Mouse (Mus musculus): ENCODE results near the gene 4930558K02Rik. TPM values are rescaled to one million over a fixed set of nuclear protein-coding genes. Genes with fewer than 3 reads are reported as not detected.

4930558K02Rik gene
- not detected in 2 replicates for total RNA-seq (2017)

GRCm38 (mm10) chr1:161979536-161979935, at the start of gene 4930558K02Rik:
TSS of gene 4930558K02Rik (minus strand) at chr1:161979636.
- no peak for ATAC-seq (replicated peaks in 1 of 2; ENCODE audit: insufficient read depth in 1 of 2, low FRiP score in 2 of 2, low TSS enrichment in 1 of 2, low read depth in 1 of 2, poor library complexity in 2 of 2, severe bottlenecking in 2 of 2)

GRCm38 (mm10) chr1:162023681-162024270, 44.3 kb upstream of the 4930558K02Rik start:
- no peak for ATAC-seq (replicated peaks in 1 of 2; ENCODE audit: insufficient read depth in 1 of 2, low FRiP score in 2 of 2, low TSS enrichment in 1 of 2, low read depth in 1 of 2, poor library complexity in 2 of 2, severe bottlenecking in 2 of 2)

- ATAC-seq (replicated peaks in 1 of 2; ENCODE audit: insufficient read depth in 1 of 2, low FRiP score in 2 of 2, low TSS enrichment in 1 of 2, low read depth in 1 of 2, poor library complexity in 2 of 2, severe bottlenecking in 2 of 2) = no peak
Observed at GRCm38 (mm10) chr1:162020766-162021165, 41.3 kb upstream of the 4930558K02Rik start.

DNA sequence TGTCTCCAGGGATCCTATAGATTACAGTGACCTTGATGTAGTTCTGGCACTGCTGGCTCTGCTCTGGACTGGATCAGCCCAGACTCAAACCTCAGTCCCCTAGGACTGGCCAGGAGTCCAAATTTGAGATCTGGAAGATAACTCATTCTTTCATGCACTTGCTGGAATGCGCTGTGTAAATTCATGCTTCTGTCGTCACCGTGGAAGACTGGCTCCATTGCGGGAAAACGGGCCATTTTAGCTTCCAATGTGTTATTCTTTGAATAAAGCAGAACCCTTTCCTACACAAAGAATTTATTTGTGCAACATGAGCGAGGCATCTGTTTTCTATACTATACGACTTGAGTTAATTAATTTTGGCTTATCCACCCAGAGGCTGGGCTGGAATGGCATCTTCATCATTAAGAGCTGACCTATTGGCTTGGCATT, 40.9 kb upstream of the 4930558K02Rik start:
- ATAC-seq (replicated peaks in 1 of 2; ENCODE audit: insufficient read depth in 1 of 2, low FRiP score in 2 of 2, low TSS enrichment in 1 of 2, low read depth in 1 of 2, poor library complexity in 2 of 2, severe bottlenecking in 2 of 2) = no peak

DNA sequence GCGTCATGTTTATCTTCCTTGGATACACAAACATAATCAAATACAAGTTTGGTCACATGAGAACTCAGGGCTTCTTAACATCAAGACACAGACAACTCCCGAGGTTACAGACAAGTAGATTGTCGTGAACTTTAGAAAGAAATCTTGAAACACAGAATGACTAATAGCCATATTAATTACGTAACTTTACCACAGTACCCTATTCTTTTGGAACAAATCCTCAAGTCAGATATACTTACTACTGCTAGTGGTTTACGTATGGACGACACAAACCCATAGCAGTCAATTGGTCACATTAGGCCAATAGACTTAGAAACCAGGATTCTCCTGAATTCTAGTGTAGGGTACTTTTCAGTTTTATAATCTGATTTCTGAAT, 39.2 kb upstream of the 4930558K02Rik start:
- ATAC-seq (replicated peaks in 1 of 2; ENCODE audit: insufficient read depth in 1 of 2, low FRiP score in 2 of 2, low TSS enrichment in 1 of 2, low read depth in 1 of 2, poor library complexity in 2 of 2, severe bottlenecking in 2 of 2) = 0 out of 4 replicates have a peak, but pooled peaks of 1 of the 2 experiments have one; percentile 3

DNA sequence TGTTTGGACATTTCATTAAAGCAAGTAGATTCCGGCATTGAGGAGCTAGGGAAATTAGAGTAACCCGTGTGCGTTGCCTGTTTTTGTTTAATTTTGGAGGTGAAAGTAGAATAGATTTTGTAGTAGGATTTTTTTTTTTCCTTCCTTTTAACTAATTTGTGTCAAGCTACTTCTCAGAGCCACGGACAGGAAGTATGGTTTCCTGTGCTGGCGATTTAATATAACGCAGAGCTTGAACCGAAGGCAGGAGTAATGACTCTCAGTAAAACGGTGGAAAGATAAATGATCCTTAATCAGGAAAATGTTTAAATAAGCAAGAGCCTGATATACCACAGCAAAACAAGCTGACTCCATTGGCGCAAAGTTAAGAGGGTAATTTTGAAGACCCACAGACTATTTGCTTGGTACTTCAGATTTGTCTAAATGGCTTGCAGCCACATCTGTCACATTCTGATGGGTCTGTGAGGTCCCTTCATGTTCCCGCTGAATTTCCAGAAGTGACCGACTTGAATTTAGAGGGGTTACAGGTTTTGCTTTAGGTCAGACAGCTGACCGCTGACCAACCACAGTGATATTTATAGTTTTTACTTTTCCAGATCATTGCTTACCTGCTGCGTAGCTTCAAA, 38.7 kb upstream of the 4930558K02Rik start:
- peak; percentile 29 to 73; a peak in 3 of 4 replicates for ATAC-seq (replicated peaks in 1 of 2; ENCODE audit: insufficient read depth in 1 of 2, low FRiP score in 2 of 2, low TSS enrichment in 1 of 2, low read depth in 1 of 2, poor library complexity in 2 of 2, severe bottlenecking in 2 of 2)

GRCm38 (mm10) chr1:162016982-162017381, 37.5 kb upstream of the 4930558K02Rik start:
- no peak for ATAC-seq (replicated peaks in 1 of 2; ENCODE audit: insufficient read depth in 1 of 2, low FRiP score in 2 of 2, low TSS enrichment in 1 of 2, low read depth in 1 of 2, poor library complexity in 2 of 2, severe bottlenecking in 2 of 2)

DNA sequence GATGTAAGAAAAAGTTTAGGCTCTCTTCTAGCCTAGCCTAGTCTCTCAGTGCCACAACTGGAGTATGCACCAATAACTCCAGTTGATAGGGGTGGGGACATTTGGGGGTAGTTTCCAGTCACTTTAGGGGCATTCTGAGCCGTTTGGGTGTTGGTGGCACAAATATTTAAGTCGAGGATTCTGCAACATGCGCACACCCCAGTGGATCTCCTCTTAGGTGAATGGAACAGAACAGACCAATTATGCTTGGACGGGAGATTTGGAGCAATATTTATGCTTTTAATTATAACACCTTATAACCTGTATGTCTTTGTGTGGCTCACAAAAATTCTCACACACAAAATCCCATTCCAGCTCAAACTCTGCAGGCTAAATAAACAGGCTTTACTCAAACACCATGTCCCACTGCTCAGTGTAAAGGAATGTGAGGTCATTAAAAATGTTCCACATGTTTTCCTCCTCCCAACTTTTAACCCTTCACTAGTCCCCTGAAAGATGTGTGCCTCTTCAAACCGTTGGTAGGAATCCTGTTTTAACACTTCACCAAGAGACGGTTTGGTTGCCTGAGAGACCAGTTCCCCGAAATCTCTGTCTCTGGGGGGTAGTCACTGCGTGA, 35.9 kb upstream of the 4930558K02Rik start:
- ATAC-seq (replicated peaks in 1 of 2; ENCODE audit: insufficient read depth in 1 of 2, low FRiP score in 2 of 2, low TSS enrichment in 1 of 2, low read depth in 1 of 2, poor library complexity in 2 of 2, severe bottlenecking in 2 of 2) = no peak

- ATAC-seq (replicated peaks in 1 of 2; ENCODE audit: insufficient read depth in 1 of 2, low FRiP score in 2 of 2, low TSS enrichment in 1 of 2, low read depth in 1 of 2, poor library complexity in 2 of 2, severe bottlenecking in 2 of 2) = no peak
Observed at GRCm38 (mm10) chr1:162013561-162013960, 34.1 kb upstream of the 4930558K02Rik start.

GRCm38 (mm10) chr1:162011523-162012245, 32.2 kb upstream of the 4930558K02Rik start:
- ATAC-seq (replicated peaks in 1 of 2; ENCODE audit: insufficient read depth in 1 of 2, low FRiP score in 2 of 2, low TSS enrichment in 1 of 2, low read depth in 1 of 2, poor library complexity in 2 of 2, severe bottlenecking in 2 of 2) = peak in 1 of 2 experiments; percentile 37; a peak in 2 of 4 replicates

DNA sequence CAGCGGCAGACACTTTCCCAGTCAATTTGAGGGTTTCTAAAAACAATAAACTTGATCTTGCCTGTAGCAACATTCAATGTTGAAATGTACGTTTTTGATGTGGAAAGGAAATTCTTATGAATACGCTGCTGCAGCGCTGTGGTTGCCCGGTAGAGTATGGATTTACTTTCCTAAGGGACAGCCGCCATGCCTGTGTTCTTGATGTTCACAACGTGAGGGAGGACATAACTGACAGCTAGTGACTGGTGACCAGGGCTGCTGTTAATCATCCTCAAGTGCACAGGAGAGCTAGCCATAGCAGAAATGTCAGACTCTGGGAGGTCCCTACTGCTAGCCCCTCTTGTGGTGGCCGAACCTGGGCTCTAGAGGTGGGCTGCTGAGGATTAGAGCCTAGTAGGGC, 29.6 kb upstream of the 4930558K02Rik start:
- no peak for ATAC-seq (replicated peaks in 1 of 2; ENCODE audit: insufficient read depth in 1 of 2, low FRiP score in 2 of 2, low TSS enrichment in 1 of 2, low read depth in 1 of 2, poor library complexity in 2 of 2, severe bottlenecking in 2 of 2)

DNA sequence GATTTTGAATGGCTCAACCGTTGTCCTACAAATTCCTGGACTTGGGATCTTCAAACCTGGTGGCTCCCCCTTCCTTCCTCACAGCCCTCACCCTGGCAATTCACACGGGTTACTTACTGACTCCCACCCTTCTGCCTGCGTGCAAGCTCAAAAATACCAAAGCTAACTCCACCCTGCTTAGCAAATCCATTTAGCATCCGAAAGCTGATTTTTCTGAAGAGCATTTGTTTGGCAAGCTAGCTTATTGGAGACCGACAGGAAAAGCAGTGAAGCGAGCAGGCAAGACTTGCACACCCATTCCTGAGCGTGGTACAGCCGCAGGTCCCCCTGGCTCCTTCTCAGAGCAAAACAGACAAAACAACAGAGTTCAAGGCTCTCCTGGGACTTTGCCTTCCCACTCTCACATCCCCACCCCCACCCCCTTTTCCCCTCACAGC, 29.2 kb upstream of the 4930558K02Rik start:
- no peak for ATAC-seq (replicated peaks in 1 of 2; ENCODE audit: insufficient read depth in 1 of 2, low FRiP score in 2 of 2, low TSS enrichment in 1 of 2, low read depth in 1 of 2, poor library complexity in 2 of 2, severe bottlenecking in 2 of 2)

- ATAC-seq (replicated peaks in 1 of 2; ENCODE audit: insufficient read depth in 1 of 2, low FRiP score in 2 of 2, low TSS enrichment in 1 of 2, low read depth in 1 of 2, poor library complexity in 2 of 2, severe bottlenecking in 2 of 2) = no peak
Observed at GRCm38 (mm10) chr1:162008208-162008607, 28.8 kb upstream of the 4930558K02Rik start.

DNA sequence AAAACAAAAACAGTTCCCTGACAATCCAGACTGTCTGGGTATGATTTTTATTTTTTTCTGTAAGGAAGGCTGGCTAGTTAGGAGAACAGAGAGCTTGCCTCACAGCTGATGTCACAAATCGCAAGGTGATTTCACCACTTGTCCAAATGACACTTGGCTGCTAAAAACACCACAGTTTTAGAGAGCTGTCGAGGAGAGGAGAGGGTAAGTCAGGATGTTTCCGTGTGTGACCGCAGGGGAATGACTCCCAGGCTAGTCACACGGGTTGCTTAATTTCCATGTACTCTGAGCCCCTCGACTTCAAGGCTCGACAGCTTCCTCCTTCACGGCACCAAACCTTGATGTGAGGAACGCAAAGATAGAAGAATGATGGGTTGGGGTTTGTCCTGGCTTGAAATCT, 26.7 kb upstream of the 4930558K02Rik start:
- ATAC-seq (replicated peaks in 1 of 2; ENCODE audit: insufficient read depth in 1 of 2, low FRiP score in 2 of 2, low TSS enrichment in 1 of 2, low read depth in 1 of 2, poor library complexity in 2 of 2, severe bottlenecking in 2 of 2) = peak; percentile 18 to 63; a peak in 2 of 4 replicates

DNA sequence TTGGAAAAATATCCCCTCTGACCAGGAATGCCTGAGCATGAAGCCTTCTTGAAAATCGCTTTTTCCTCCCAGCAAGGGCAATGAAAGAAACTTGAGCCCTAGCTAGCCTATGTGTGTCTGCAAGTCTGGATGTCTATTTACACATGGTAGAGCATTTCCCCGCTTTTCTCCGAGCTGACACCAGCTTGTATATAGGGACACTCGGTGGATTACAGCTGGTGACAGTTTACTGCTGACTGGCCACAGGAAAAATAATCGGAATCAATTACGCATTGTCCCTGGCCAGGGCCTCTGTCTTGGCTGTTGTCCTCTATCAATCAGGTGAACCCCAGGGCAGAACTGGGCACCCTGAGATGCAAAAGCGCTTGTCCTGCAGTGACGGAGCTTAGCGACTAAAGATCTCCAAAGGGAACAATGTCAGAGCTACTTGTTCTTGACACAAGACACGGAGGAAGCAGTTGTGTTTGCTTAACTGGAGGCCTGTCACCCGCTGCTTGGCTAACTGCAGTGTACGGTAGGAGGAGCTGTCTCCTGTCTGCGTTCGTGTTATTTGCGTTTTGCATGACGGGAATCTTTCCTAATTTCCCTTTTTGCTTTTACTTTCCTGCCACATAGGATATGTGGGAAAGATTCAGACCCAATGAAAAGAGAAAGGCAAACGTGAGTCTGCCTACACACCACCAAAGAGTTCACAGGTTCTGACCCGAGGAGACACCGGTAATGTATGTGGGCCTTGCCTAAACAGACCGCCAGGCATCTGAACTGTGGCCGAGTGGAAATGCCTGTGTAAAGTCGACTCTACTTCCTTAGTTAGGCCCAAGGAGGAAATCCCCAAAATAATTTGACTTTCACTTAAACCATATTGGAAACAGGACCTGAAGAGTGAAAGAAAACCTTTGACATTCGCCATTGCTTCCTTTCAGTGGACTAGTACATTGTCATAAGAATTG, 25.7 kb upstream of the 4930558K02Rik start:
- ATAC-seq (replicated peaks in 1 of 2; ENCODE audit: insufficient read depth in 1 of 2, low FRiP score in 2 of 2, low TSS enrichment in 1 of 2, low read depth in 1 of 2, poor library complexity in 2 of 2, severe bottlenecking in 2 of 2) = peak; percentile 79 to 86

GRCm38 (mm10) chr1:162004518-162004780, 25.0 kb upstream of the 4930558K02Rik start:
- ATAC-seq (replicated peaks in 1 of 2; ENCODE audit: insufficient read depth in 1 of 2, low FRiP score in 2 of 2, low TSS enrichment in 1 of 2, low read depth in 1 of 2, poor library complexity in 2 of 2, severe bottlenecking in 2 of 2) = no peak

Data from hematopoietic stem cell, adult 5-6 weeks (primary cell).